Mouse (Mus musculus) cerebellum, postnatal 10 days (tissue): ENCODE measurements around the gene Zfp865.
A peak's percentile ranks its signal among the peaks of the same experiment; 100 is the strongest.
"Not testable (repeated sequence)": the region's sequence is repeated elsewhere in the genome, so short reads cannot be mapped to it uniquely, and the experiment has no call there.

Experiments used
- DNase-seq, 2 experiments: peaks; one replicate each; pipeline ENCODE4 v3.0.0; 2021; ENCODE audit warnings: mixed read lengths in 2 of 2

Zfp865 gene

GRCm38 (mm10) chr7:5016057-5016456 lies 4.1 kb upstream of the Zfp865 start:
- no peak for DNase-seq

GRCm38 (mm10) chr7:5016920-5017319 lies 3.3 kb upstream of the Zfp865 start:
- DNase-seq = no peak

GRCm38 (mm10) chr7:5017352-5017751 lies 2.8 kb upstream of the Zfp865 start:
- DNase-seq = peak in 1 of 2 experiments; percentile 55

GRCm38 (mm10) chr7:5017931-5018330 lies 2.2 kb upstream of the Zfp865 start:
- DNase-seq = no peak

GRCm38 (mm10) chr7:5019576-5019975 lies 600 bp upstream of the Zfp865 start:
- not testable (repeated sequence) for DNase-seq

GRCm38 (mm10) chr7:5020685-5021084 lies 509 bp downstream of the Zfp865 start:
- DNase-seq = no peak

- no peak for DNase-seq
These were observed 1.0 kb downstream of the Zfp865 start for GRCm38 (mm10) chr7:5021197-5021596.

- no peak for DNase-seq
These were observed 9.4 kb downstream of the Zfp865 start for GRCm38 (mm10) chr7:5029543-5029942.

- no peak for DNase-seq
These were observed 9.8 kb downstream of the Zfp865 start for GRCm38 (mm10) chr7:5029946-5030345.

GRCm38 (mm10) chr7:5030554-5031275 lies 10.5 kb downstream of the Zfp865 start:
- DNase-seq = no peak

- DNase-seq = no peak
These were observed 11.3 kb downstream of the Zfp865 start for GRCm38 (mm10) chr7:5031496-5031895.

GRCm38 (mm10) chr7:5033818-5034217 lies 13.6 kb downstream of the Zfp865 start, which contains the start of gene 4632433K11Rik:
Gene 4632433K11Rik, plus strand, starts transcription at chr7:5034118.
- no peak for DNase-seq

GRCm38 (mm10) chr7:5035628-5036027 lies 15.5 kb downstream of the Zfp865 start:
- no peak for DNase-seq

- DNase-seq = no peak
These were observed 16.0 kb downstream of the Zfp865 start for GRCm38 (mm10) chr7:5036136-5036535.

- no peak for DNase-seq
These were observed 16.9 kb downstream of the Zfp865 start for GRCm38 (mm10) chr7:5037026-5037425.

GRCm38 (mm10) chr7:5037467-5037866 lies 17.3 kb downstream of the Zfp865 start:
- no peak for DNase-seq

- DNase-seq = peak; percentile 97
These were observed 18.0 kb downstream of the Zfp865 start, which contains the start of gene Zfp784 for GRCm38 (mm10) chr7:5038109-5038732. Gene Zfp784, minus strand, starts transcription at chr7:5038446.

- no peak for DNase-seq
These were observed 18.8 kb downstream of the Zfp865 start for GRCm38 (mm10) chr7:5038940-5039339.

GRCm38 (mm10) chr7:5044981-5045380 lies 24.8 kb downstream of the Zfp865 start:
- no peak for DNase-seq

- DNase-seq = no peak
These were observed 25.9 kb downstream of the Zfp865 start for GRCm38 (mm10) chr7:5046112-5046511.

- peak; percentile 62 to 78 for DNase-seq
These were observed 27.1 kb downstream of the Zfp865 start for GRCm38 (mm10) chr7:5047313-5047712.

GRCm38 (mm10) chr7:5051193-5052192 lies 31.3 kb downstream of the Zfp865 start, which contains the start of gene Zfp580:
Gene Zfp580, plus strand, starts transcription at chr7:5051538.
- peak; percentile 91 to 92 for DNase-seq

- DNase-seq = peak; percentile 29 to 47
These were observed 32.3 kb downstream of the Zfp865 start for GRCm38 (mm10) chr7:5052438-5052837.
